Mouse (Mus musculus): Measurements from ENCODE around the gene Atp5j. TPM values are rescaled to one million over a fixed set of nuclear protein-coding genes. Genes with fewer than 3 reads are reported as not detected.
A peak's percentile ranks its signal among the peaks of the same experiment; 100 is the strongest.

Atp5j gene
- total and polyA plus RNA-seq, 3 experiments, result 665 to 1,909 (median 1,617) TPM

GRCm38 (mm10) chr16:84778431-84778830 is 57.0 kb downstream of the Atp5j start:
- Histone ChIP-seq H3K4me1 (ENCODE audit: control insufficient read depth, insufficient read depth, low read length) (peaks cover 7% of the 10 kb centered on the region), H3K79me2 (replicated peaks; ENCODE audit: control insufficient read depth, insufficient read depth, low read length) (peaks cover 8% of the 10 kb centered on the region), H3K27ac (peak overlapping the region; percentile 43; the same call in 1 of the 2 replicates), H3K36me3 (ENCODE audit: control insufficient read depth, insufficient read depth, low read length) (peaks cover 44% of the 10 kb centered on the region), H3K27me3 (ENCODE audit: control insufficient read depth, insufficient read depth, low read length) (no peaks in the 10 kb centered on the region), H3K4me3 (no peak overlapping the region), H3K9ac (ENCODE audit: low read depth, low read length) (no peak overlapping the region)
- intact Hi-C loops (cut with DNase I), result no loop called here
- no peak for TF ChIP-seq EP300 (IDR thresholded peaks at IDR 0.05; ENCODE audit: insufficient read depth, low read depth, low read length)
- TF ChIP-seq CTCF (IDR thresholded peaks at IDR 0.05), result no peak
- no peak for TF ChIP-seq POLR2A (IDR thresholded peaks at IDR 0.05; ENCODE audit: insufficient read depth, low read depth, low read length)
- 77% methylated on average over 6 of the region's 6 CpGs for WGBS
- DNase-seq, result no peak

Other genes starting within 250 kb of the Atp5j start
- 10 to 100 TPM; 37.7 to 42.4 TPM for gene Mrpl39, start 99.9 kb downstream of the Atp5j start, total RNA-seq (2021)
- gene Mrpl39, start 99.9 kb downstream of the Atp5j start, polyA plus RNA-seq (2012; rRNA removed), result 24.0 and 34.8 TPM in 2 replicates
- 10 to 100 TPM; 77.9 to 81.0 TPM for gene Jam2, start 61.5 kb downstream of the Atp5j start, total RNA-seq (2021)
- gene Jam2, start 61.5 kb downstream of the Atp5j start, polyA plus RNA-seq (2012; rRNA removed), result 55.4 and 91.2 TPM in 2 replicates
- 10 to 100 TPM; 41.3 to 42.6 TPM for gene Gabpa, start 700 bp downstream of the Atp5j start, total RNA-seq (2021)
- 10.4 and 22.1 TPM in 2 replicates for gene Gabpa, start 700 bp downstream of the Atp5j start, polyA plus RNA-seq (2012; rRNA removed)